Mouse (Mus musculus) thymus, postnatal 4 days (tissue): ENCODE measurements around the gene Zfp771.

ENCODE experiments used
- DNase-seq: peaks from one replicate; pipeline ENCODE4 v3.0.0; 2021

Gene Zfp771

GRCm38 (mm10) chr7:127296098-127296497 lies 52.0 kb downstream of the Zfp771 start, which contains the start of gene Itgal:
Gene Itgal, plus strand, starts transcription at chr7:127296260.
- peak; percentile 77 for DNase-seq

- DNase-seq = peak; percentile 64
Observed at GRCm38 (mm10) chr7:127296786-127297555, 52.9 kb downstream of the Zfp771 start.

GRCm38 (mm10) chr7:127297586-127298193 lies 53.6 kb downstream of the Zfp771 start:
- DNase-seq = no peak
